Mouse (Mus musculus) olfactory bulb, adult 2 months (tissue): Measurements from ENCODE around the gene Pde2a. TPM values are rescaled to one million over a fixed set of nuclear protein-coding genes. Genes with fewer than 3 reads are reported as not detected.
"Not testable (repeated sequence)": the region's sequence is repeated elsewhere in the genome, so short reads cannot be mapped to it uniquely, and the experiment has no call there.

Source experiments
- H3K27ac ChIP-seq: fragments of 200-500 bp; 2 replicates; pipeline ENCODE4 v1.5.1; 2012; ENCODE audit warnings: low read depth, low read length; ENCODE audit not compliant: insufficient read depth
- H3K4me1 ChIP-seq: fragments of 200-500 bp; 2 replicates; pipeline ENCODE4 v1.6.1; 2012; ENCODE audit warnings: low read length; ENCODE audit not compliant: control insufficient read depth, insufficient read depth
- H3K4me3 ChIP-seq: fragments of 200-500 bp; 2 replicates; pipeline ENCODE4 v1.5.1; 2012; ENCODE audit warnings: mild to moderate bottlenecking, low read depth, low read length, moderate library complexity; ENCODE audit not compliant: insufficient read depth
- CTCF ChIP-seq: fragments of 200-500 bp; IDR thresholded peaks from 2 replicates; pipeline ENCODE4 v1.5.1; 2012; ENCODE audit warnings: low read depth, mild to moderate bottlenecking, low read length, moderate library complexity; ENCODE audit not compliant: insufficient read depth
- POLR2A ChIP-seq: fragments of 200-500 bp; IDR thresholded peaks from 2 replicates; pipeline ENCODE4 v1.6.1; 2012; ENCODE audit warnings: mild to moderate bottlenecking, low read depth, low read length, moderate library complexity; ENCODE audit not compliant: insufficient read depth
- WGBS: fragments of 180-500 bp; shearing (Covaris S2); methylation state at CpG from one replicate; pipeline ENCODE4 v1.1.7; 2018; 5-methylcytosine and 5-hydroxymethylcytosine counted together
- polyA plus RNA-seq: library from polyadenylated mRNA; stranded (reverse); fragments of >200 nt; gene quantifications from 2 replicates; pipeline ENCODE4 v1.2.4, GENCODE M21; 2012; ENCODE audit warnings: low replicate concordance; ENCODE audit not compliant: missing spikeins, insufficient read depth, insufficient read length

Pde2a gene
- polyA plus RNA-seq, 1 experiment, result not detected

DNA sequence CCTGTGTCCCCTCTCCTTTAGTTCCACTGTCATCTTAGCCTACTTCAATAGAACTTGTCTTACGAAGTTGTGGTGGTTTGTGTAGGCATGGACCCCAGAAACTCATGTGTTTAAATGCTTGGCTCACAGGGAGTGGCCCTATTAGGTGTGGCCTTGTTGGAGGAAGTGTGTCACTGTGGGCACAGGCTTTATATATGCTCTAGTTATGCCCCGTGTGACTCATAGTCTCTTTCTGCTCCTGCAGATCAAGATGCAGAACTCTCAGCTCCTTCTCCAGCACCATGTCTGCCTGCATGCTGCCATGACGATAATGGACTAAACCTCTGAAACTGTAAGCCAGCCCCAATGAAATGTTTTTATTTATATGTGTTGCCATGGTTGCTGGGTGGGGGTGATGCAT, 126.2 kb downstream of the Pde2a start:
- H3K4me3 ChIP-seq, result no peak overlapping the region
- no peak for TF ChIP-seq CTCF
- TF ChIP-seq POLR2A, result no peak
- no peak overlapping the region for H3K27ac ChIP-seq
- no peaks in the 10 kb centered on the region for H3K4me1 ChIP-seq
- 79% methylated on average over 3 of the region's 3 CpGs for WGBS

DNA sequence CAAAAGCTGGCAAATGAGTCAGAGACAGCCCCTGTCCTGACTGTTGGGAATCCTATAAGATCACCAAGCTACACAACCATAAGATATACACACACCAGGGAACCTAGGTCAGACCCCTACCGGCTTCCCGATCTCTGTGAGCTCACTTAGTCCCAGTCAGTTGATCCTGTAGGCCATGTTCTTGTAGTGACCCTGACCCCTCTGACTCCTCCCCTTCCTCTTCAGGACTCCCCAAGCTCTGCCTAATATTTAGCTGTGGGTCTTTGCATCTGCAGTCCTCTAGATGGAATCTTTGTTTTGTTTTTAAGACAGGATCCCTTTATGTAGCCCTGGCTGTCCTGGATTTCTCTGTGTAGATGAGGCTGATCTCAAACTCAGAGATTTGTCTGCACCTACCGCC, 127.8 kb downstream of the Pde2a start:
- no peak overlapping the region for H3K27ac ChIP-seq
- H3K4me3 ChIP-seq, result no peak overlapping the region
- WGBS, result 80% methylated on average over 3 of the region's 3 CpGs
- no peaks in the 10 kb centered on the region for H3K4me1 ChIP-seq
- TF ChIP-seq POLR2A (no peak), CTCF (no peak)

GRCm38 (mm10) chr7:101550686-101551485, 129.4 kb downstream of the Pde2a start:
- 82% methylated on average over 7 of the region's 7 CpGs for WGBS
- H3K4me3 ChIP-seq, result no peak overlapping the region
- TF ChIP-seq POLR2A (no peak), CTCF (no peak)
- H3K4me1 ChIP-seq, result no peaks in the 10 kb centered on the region
- no peak overlapping the region for H3K27ac ChIP-seq

DNA sequence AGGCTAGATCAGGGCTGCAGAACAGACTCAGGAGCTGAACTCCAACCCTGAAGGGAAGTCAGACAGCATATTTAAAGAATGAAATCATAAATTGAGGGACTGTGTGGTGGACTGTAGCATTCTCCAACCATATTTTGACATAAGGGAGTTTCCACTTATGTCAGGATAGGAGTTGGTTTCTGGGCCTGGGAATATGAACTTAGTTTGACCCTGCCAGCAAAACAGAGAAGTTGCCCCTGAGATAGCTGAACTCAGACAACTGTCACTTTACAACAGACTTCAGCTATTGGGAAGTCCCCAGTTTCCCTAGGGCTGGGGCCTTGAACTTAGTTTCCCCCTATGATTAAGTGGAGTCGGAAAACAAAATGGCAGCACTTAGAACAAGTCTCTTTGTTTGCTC, 130.0 kb downstream of the Pde2a start:
- H3K4me3 ChIP-seq, result no peak overlapping the region
- 98% methylated on average over 1 of the region's 1 CpGs for WGBS
- TF ChIP-seq POLR2A, result no peak
- TF ChIP-seq CTCF, result no peak
- no peaks in the 10 kb centered on the region for H3K4me1 ChIP-seq
- no peak overlapping the region for H3K27ac ChIP-seq

- not testable (repeated sequence) for H3K27ac ChIP-seq, H3K4me3 ChIP-seq, H3K4me1 ChIP-seq
- 98% methylated on average over 3 of the region's 3 CpGs for WGBS
Observed at GRCm38 (mm10) chr7:101555473-101555872, 134.0 kb downstream of the Pde2a start.

GRCm38 (mm10) chr7:101557391-101557790, 135.9 kb downstream of the Pde2a start:
- Histone ChIP-seq H3K4me1 (no peaks in the 10 kb centered on the region), H3K4me3 (no peak overlapping the region), H3K27ac (no peak overlapping the region)
- TF ChIP-seq CTCF (no peak), POLR2A (no peak)
- 87% methylated on average over 1 of the region's 1 CpGs for WGBS

GRCm38 (mm10) chr7:101559393-101559792, 137.9 kb downstream of the Pde2a start:
- H3K4me1 ChIP-seq, H3K27ac ChIP-seq, H3K4me3 ChIP-seq: not testable (repeated sequence)
- WGBS, result 92% methylated on average over 5 of the region's 5 CpGs

Other genes starting within 250 kb of the Pde2a start
- gene Atg16l2, start 119.4 kb upstream of the Pde2a start, polyA plus RNA-seq, result not detected in 2 replicates
- not detected in 2 replicates for gene Stard10, start 104.6 kb upstream of the Pde2a start, polyA plus RNA-seq
- gene Arap1, start 73.6 kb upstream of the Pde2a start, polyA plus RNA-seq, result not detected in 2 replicates
- gene Gm45837, start 10.8 kb upstream of the Pde2a start, polyA plus RNA-seq, result not detected in 2 replicates
- gene Art2b, start 163.9 kb downstream of the Pde2a start, polyA plus RNA-seq, result not detected in 2 replicates
- gene Clpb, start 241.9 kb downstream of the Pde2a start, polyA plus RNA-seq, result not detected in 2 replicates